Mouse (Mus musculus): ENCODE results near the gene Pald1. TPM values are rescaled to one million over a fixed set of nuclear protein-coding genes. Genes with fewer than 3 reads are reported as not detected.

Pald1 gene
- polyA plus RNA-seq, 1 experiment from 2014 or later = 19.6 TPM

GRCm38 (mm10) chr10:61331046-61331445, 52.3 kb downstream of the Pald1 start:
- WGBS = 91% methylated on average over 5 of the region's 5 CpGs
- no peak overlapping the region for H3K27ac ChIP-seq (ENCODE audit: low read depth)

DNA sequence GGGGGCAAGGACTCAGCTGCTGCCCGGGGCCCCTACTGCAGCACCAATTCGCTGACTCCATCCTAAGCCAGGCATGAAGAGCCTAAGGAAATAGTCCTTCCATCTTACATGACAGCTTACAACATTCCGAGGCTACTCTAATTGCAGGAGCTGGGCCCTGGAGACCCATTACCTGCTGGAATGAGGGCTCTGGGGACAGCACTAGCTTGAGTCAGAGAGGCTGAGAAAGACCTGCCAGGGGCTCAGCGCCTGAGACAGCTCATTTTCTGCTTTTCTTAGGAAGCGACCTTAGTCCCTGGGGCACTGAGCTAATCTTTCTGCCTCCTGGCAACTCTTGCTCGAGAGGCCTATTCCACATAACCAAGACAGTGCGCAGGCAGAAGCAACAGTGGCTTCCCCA, 54.4 kb downstream of the Pald1 start:
- peaks cover 4% of the 10 kb centered on the region for H3K4me1 ChIP-seq (replicated peaks; ENCODE audit: control insufficient read depth, insufficient read depth, low read length)
- WGBS = 43% methylated on average over 7 of the region's 7 CpGs
- no peak overlapping the region for H3K9ac ChIP-seq (ENCODE audit: low read length)
- no peak for DNase-seq (ENCODE audit: low spot score)
- no peak for ATAC-seq (replicated peaks; ENCODE audit: low FRiP score, low TSS enrichment, low read depth)
- no peak overlapping the region for H3K4me2 ChIP-seq (ENCODE audit: low read length)
- no peaks in the 10 kb centered on the region for H3K9me3 ChIP-seq (ENCODE audit: control insufficient read depth, low read length)
- H3K4me3 ChIP-seq (ENCODE audit: low read depth, low read length) = no peak overlapping the region
- no peaks in the 10 kb centered on the region for H3K27me3 ChIP-seq (replicated peaks; ENCODE audit: control insufficient read depth, insufficient read depth, low read length)
- peaks cover 12% of the 10 kb centered on the region; the same call in 1 of the 2 replicates for H3K36me3 ChIP-seq (ENCODE audit: control insufficient read depth, insufficient read depth, low read length)
- no peak overlapping the region for H3K27ac ChIP-seq (ENCODE audit: low read depth)

More at GRCm38 (mm10) chr10:61331046-61331445, 52.3 kb downstream of the Pald1 start:
- H3K27me3 ChIP-seq (replicated peaks; ENCODE audit: control insufficient read depth, insufficient read depth, low read length) = no peaks in the 10 kb centered on the region
- no peaks in the 10 kb centered on the region for H3K9me3 ChIP-seq (ENCODE audit: control insufficient read depth, low read length)
- no peak overlapping the region for H3K9ac ChIP-seq (ENCODE audit: low read length)
- peaks cover 4% of the 10 kb centered on the region for H3K4me1 ChIP-seq (replicated peaks; ENCODE audit: control insufficient read depth, insufficient read depth, low read length)
- no peak overlapping the region for H3K4me2 ChIP-seq (ENCODE audit: low read length)
- no peak for DNase-seq (ENCODE audit: low spot score)
- no peak overlapping the region for H3K4me3 ChIP-seq (ENCODE audit: low read depth, low read length)
- no peak for ATAC-seq (replicated peaks; ENCODE audit: low FRiP score, low TSS enrichment, low read depth)
- peaks cover 12% of the 10 kb centered on the region; the same call in 1 of the 2 replicates for H3K36me3 ChIP-seq (ENCODE audit: control insufficient read depth, insufficient read depth, low read length)

- Histone ChIP-seq H3K27me3 (replicated peaks; ENCODE audit: control insufficient read depth, insufficient read depth, low read length) (no peaks in the 10 kb centered on the region), H3K9me3 (ENCODE audit: control insufficient read depth, low read length) (no peaks in the 10 kb centered on the region), H3K4me2 (ENCODE audit: low read length) (no peak overlapping the region), H3K4me3 (ENCODE audit: low read depth, low read length) (no peak overlapping the region), H3K27ac (ENCODE audit: low read depth) (no peak overlapping the region), H3K36me3 (ENCODE audit: control insufficient read depth, insufficient read depth, low read length) (peaks cover 12% of the 10 kb centered on the region; the same call in 1 of the 2 replicates), H3K9ac (ENCODE audit: low read length) (no peak overlapping the region), H3K4me1 (replicated peaks; ENCODE audit: control insufficient read depth, insufficient read depth, low read length) (peaks cover 4% of the 10 kb centered on the region)
- no peak for ATAC-seq (replicated peaks; ENCODE audit: low FRiP score, low TSS enrichment, low read depth)
- 83% methylated on average over 10 of the region's 10 CpGs for WGBS
- no peak for DNase-seq (ENCODE audit: low spot score)
These were observed 55.8 kb downstream of the Pald1 start for GRCm38 (mm10) chr10:61327545-61327944.

DNA sequence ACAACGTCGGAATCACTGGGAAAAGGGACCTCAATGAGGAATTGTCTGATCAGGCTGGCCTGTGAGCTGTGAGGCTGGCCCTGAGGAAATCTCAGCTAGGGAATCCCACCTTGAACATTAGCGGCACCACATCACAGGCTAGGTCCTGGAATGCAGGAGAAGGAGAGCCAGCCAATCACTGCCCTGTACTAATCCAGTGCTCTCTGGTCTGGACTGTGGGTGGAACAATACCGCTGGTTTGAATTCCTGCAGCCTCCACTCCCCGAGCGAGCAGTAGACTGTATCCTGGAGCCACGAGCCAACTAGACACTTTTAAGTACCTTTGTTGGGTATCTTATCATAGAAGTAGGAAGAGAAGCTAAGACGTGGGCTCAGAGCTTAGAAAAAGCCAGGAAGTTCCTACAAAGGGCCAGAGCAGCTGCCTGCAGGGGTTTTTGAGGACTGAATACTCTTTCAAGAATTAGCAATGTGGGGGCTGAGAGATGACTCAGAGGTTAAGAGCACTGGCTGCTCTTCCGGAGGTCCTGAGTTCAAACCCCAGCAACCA, 57.5 kb downstream of the Pald1 start:
- no peaks in the 10 kb centered on the region for H3K27me3 ChIP-seq (replicated peaks; ENCODE audit: control insufficient read depth, insufficient read depth, low read length)
- no peak overlapping the region for H3K4me2 ChIP-seq (ENCODE audit: low read length)
- WGBS = 49% methylated on average over 9 of the region's 9 CpGs
- ATAC-seq (replicated peaks; ENCODE audit: low FRiP score, low TSS enrichment, low read depth) (no peak), DNase-seq (ENCODE audit: low spot score) (no peak)
- no peaks in the 10 kb centered on the region for H3K9me3 ChIP-seq (ENCODE audit: control insufficient read depth, low read length)
- H3K9ac ChIP-seq (ENCODE audit: low read length) = no peak overlapping the region
- no peak overlapping the region for H3K4me3 ChIP-seq (ENCODE audit: low read depth, low read length)
- H3K27ac ChIP-seq (ENCODE audit: low read depth) = no peak overlapping the region
- 0 out of 2 replicates have a peak, but pooled peaks cover 12% of the 10 kb centered on the region for H3K36me3 ChIP-seq (ENCODE audit: control insufficient read depth, insufficient read depth, low read length)
- peaks cover 4% of the 10 kb centered on the region for H3K4me1 ChIP-seq (replicated peaks; ENCODE audit: control insufficient read depth, insufficient read depth, low read length)

- Histone ChIP-seq H3K9ac (ENCODE audit: low read length) (no peak overlapping the region), H3K4me2 (ENCODE audit: low read length) (no peak overlapping the region), H3K9me3 (ENCODE audit: control insufficient read depth, low read length) (no peaks in the 10 kb centered on the region), H3K4me1 (replicated peaks; ENCODE audit: control insufficient read depth, insufficient read depth, low read length) (peaks cover 4% of the 10 kb centered on the region), H3K27ac (ENCODE audit: low read depth) (no peak overlapping the region), H3K36me3 (ENCODE audit: control insufficient read depth, insufficient read depth, low read length) (peaks cover 22% of the 10 kb centered on the region; the same call in 1 of the 2 replicates), H3K27me3 (replicated peaks; ENCODE audit: control insufficient read depth, insufficient read depth, low read length) (no peaks in the 10 kb centered on the region), H3K4me3 (ENCODE audit: low read depth, low read length) (no peak overlapping the region)
- DNase-seq (ENCODE audit: low spot score) (no peak), ATAC-seq (replicated peaks; ENCODE audit: low FRiP score, low TSS enrichment, low read depth) (no peak)
- 72% methylated on average over 8 of the region's 8 CpGs for WGBS
These were observed 58.6 kb downstream of the Pald1 start for GRCm38 (mm10) chr10:61324717-61325116.

DNA sequence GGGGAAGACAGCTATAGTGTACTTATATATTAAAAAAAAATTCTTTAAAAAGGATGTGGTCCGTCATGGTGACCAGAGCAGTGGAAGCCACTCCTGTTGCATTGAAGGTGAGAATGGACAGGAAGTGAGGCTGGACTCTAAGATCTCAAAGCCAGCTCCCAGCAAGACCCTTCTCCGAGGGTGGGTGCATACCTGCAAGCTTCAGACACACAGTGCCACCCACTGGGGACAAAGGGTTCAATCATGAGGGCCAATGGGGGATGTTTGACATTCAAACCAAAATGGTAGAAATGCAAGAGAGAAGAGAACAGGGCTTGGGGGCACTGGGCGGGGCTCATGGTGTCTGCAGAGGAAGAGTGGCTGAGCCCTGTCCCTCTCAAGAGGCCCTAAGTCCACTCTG, 64.8 kb downstream of the Pald1 start:
- H3K27me3 ChIP-seq (replicated peaks; ENCODE audit: control insufficient read depth, insufficient read depth, low read length) = no peaks in the 10 kb centered on the region
- 95% methylated on average over 3 of the region's 3 CpGs for WGBS
- H3K9me3 ChIP-seq (ENCODE audit: control insufficient read depth, low read length) = no peaks in the 10 kb centered on the region
- H3K4me3 ChIP-seq (ENCODE audit: low read depth, low read length) = no peak overlapping the region
- ATAC-seq (replicated peaks; ENCODE audit: low FRiP score, low TSS enrichment, low read depth) (no peak), DNase-seq (ENCODE audit: low spot score) (no peak)
- H3K36me3 ChIP-seq (ENCODE audit: control insufficient read depth, insufficient read depth, low read length) = peaks cover 25% of the 10 kb centered on the region; the same call in 1 of the 2 replicates
- H3K4me2 ChIP-seq (ENCODE audit: low read length) = no peak overlapping the region
- peaks cover 7% of the 10 kb centered on the region; the same call in 1 of the 2 replicates for H3K4me1 ChIP-seq (replicated peaks; ENCODE audit: control insufficient read depth, insufficient read depth, low read length)
- no peak overlapping the region for H3K27ac ChIP-seq (ENCODE audit: low read depth)
- H3K9ac ChIP-seq (ENCODE audit: low read length) = no peak overlapping the region

DNA sequence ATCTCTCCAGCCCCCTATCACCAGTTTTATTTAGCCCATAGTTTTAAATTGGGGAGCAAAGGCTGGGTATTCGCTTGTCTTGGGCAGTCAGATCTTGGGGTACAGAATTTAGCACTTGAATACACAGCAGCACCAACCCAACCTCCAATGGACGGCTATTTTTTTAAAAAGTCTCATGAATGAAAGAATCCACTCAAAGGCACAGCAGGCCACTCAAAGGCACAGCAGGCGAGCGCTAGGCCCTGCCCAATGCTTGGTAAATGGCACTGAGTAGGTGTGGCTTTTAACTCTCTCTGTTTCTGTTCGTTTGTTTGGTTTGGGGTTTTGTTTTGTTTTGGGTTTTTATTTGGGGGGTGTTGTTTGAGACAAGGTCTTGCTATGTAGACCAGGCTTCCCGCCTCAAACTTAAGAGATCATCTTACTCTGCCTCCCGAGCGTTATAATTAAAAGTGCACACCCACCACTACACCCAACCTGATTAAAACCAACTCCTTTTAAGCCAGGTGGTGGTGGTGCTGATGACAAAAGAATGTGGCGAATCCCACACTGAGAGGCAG, 67.9 kb downstream of the Pald1 start:
- no peaks in the 10 kb centered on the region for H3K27me3 ChIP-seq (replicated peaks; ENCODE audit: control insufficient read depth, insufficient read depth, low read length)
- ATAC-seq (replicated peaks; ENCODE audit: low FRiP score, low TSS enrichment, low read depth) (no peak), DNase-seq (ENCODE audit: low spot score) (no peak)
- H3K9me3 ChIP-seq (ENCODE audit: control insufficient read depth, low read length) = no peaks in the 10 kb centered on the region
- no peak overlapping the region for H3K27ac ChIP-seq (ENCODE audit: low read depth)
- H3K36me3 ChIP-seq (ENCODE audit: control insufficient read depth, insufficient read depth, low read length) = peaks cover 9% of the 10 kb centered on the region; the same call in 1 of the 2 replicates
- H3K4me2 ChIP-seq (ENCODE audit: low read length) = no peak overlapping the region
- H3K9ac ChIP-seq (ENCODE audit: low read length) = no peak overlapping the region
- WGBS = 69% methylated on average over 9 of the region's 9 CpGs
- peaks cover 13% of the 10 kb centered on the region for H3K4me1 ChIP-seq (replicated peaks; ENCODE audit: control insufficient read depth, insufficient read depth, low read length)
- H3K4me3 ChIP-seq (ENCODE audit: low read depth, low read length) = no peak overlapping the region

DNA sequence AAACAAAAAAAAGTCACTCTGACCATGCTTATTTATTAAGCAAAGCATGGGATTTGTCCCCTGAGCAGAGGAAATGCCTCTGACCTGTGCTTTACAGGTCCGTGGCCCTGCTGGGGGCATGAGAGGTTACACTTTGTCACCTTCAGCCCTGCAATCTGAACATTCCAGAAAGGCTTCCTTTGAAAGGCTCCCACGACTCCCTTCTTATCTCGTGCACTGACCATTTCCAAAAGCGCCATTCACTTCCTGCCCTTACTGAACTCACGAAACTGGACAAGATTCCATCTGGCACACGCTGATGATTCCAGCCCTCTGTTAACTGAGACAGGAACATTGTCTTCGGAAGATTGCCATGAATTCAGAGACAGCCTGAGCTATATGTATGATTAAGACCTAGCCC, 69.6 kb downstream of the Pald1 start:
- H3K4me1 ChIP-seq (replicated peaks; ENCODE audit: control insufficient read depth, insufficient read depth, low read length) = peaks cover 13% of the 10 kb centered on the region
- H3K4me2 ChIP-seq (ENCODE audit: low read length) = no peak overlapping the region
- no peaks in the 10 kb centered on the region for H3K27me3 ChIP-seq (replicated peaks; ENCODE audit: control insufficient read depth, insufficient read depth, low read length)
- H3K27ac ChIP-seq (ENCODE audit: low read depth) = no peak overlapping the region
- H3K9ac ChIP-seq (ENCODE audit: low read length) = no peak overlapping the region
- no peak overlapping the region for H3K4me3 ChIP-seq (ENCODE audit: low read depth, low read length)
- no peaks in the 10 kb centered on the region for H3K9me3 ChIP-seq (ENCODE audit: control insufficient read depth, low read length)
- no peaks in the 10 kb centered on the region for H3K36me3 ChIP-seq (ENCODE audit: control insufficient read depth, insufficient read depth, low read length)
- 58% methylated on average over 7 of the region's 7 CpGs for WGBS
- DNase-seq (ENCODE audit: low spot score) (no peak), ATAC-seq (replicated peaks; ENCODE audit: low FRiP score, low TSS enrichment, low read depth) (no peak)

DNA sequence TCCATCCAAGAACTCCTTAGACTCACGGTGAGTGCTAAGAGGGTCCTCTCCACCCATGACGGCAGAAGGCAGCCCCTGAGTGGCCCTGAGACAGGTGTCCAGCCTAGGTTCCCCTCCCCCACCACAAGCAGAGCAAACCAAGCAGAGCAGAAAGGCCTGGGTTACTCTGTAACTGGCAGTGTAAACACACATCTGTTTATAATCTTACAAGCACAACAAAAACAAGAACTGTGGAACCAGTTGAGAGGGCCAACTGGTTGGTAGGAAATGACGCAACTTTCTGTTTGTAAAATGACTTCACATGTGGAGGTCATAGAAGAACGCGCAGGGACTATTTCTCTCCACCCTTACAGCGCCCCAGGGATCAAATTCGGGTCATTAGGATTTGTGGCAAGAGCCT, 70.6 kb downstream of the Pald1 start:
- H3K4me2 ChIP-seq (ENCODE audit: low read length) = no peak overlapping the region
- H3K27me3 ChIP-seq (replicated peaks; ENCODE audit: control insufficient read depth, insufficient read depth, low read length) = no peaks in the 10 kb centered on the region
- DNase-seq (ENCODE audit: low spot score) = no peak
- no peak overlapping the region for H3K9ac ChIP-seq (ENCODE audit: low read length)
- ATAC-seq (replicated peaks; ENCODE audit: low FRiP score, low TSS enrichment, low read depth) = no peak
- WGBS = 45% methylated on average over 7 of the region's 7 CpGs
- H3K27ac ChIP-seq (ENCODE audit: low read depth) = no peak overlapping the region
- H3K9me3 ChIP-seq (ENCODE audit: control insufficient read depth, low read length) = no peaks in the 10 kb centered on the region
- no peak overlapping the region for H3K4me3 ChIP-seq (ENCODE audit: low read depth, low read length)
- no peaks in the 10 kb centered on the region for H3K36me3 ChIP-seq (ENCODE audit: control insufficient read depth, insufficient read depth, low read length)
- H3K4me1 ChIP-seq (replicated peaks; ENCODE audit: control insufficient read depth, insufficient read depth, low read length) = peaks cover 13% of the 10 kb centered on the region
